Mouse (Mus musculus) lung, embryonic 15.5 days (tissue): ENCODE results near the gene Relb. TPM values are rescaled to one million over a fixed set of nuclear protein-coding genes. Genes with fewer than 3 reads are reported as not detected.

Experiments
- ATAC-seq: fragments of 200-750 bp; cut with Nextera tagmentation; 2 replicates; pipeline ENCODE4 v1.8.0; 2017; ENCODE audit warnings: moderate number of reproducible peaks, borderline replicate concordance; ENCODE audit not compliant: low FRiP score, low TSS enrichment; ENCODE audit errors: extremely low read depth
- H3K27ac ChIP-seq: fragments of 300-500 bp; sonication (generic); 2 replicates; pipeline ENCODE4 v1.5.1; 2015; ENCODE audit warnings: moderate library complexity, mild to moderate bottlenecking, inconsistent platforms
- H3K27me3 ChIP-seq: fragments of 300-500 bp; sonication (generic); 2 replicates; pipeline ENCODE4 v1.6.1; 2015; ENCODE audit warnings: inconsistent platforms
- H3K36me3 ChIP-seq: fragments of 300-500 bp; sonication (generic); 2 replicates; pipeline ENCODE4 v1.6.1; 2015; ENCODE audit warnings: inconsistent platforms
- H3K4me1 ChIP-seq: fragments of 300-500 bp; sonication (generic); 2 replicates; pipeline ENCODE4 v1.6.1; 2015; ENCODE audit warnings: inconsistent platforms
- H3K4me2 ChIP-seq: fragments of 300-500 bp; sonication (generic); 2 replicates; pipeline ENCODE4 v1.6.1; 2015; ENCODE audit warnings: inconsistent platforms, mild to moderate bottlenecking, moderate library complexity
- H3K4me3 ChIP-seq: fragments of 300-500 bp; sonication (generic); 2 replicates; pipeline ENCODE4 v1.5.1; 2015; ENCODE audit warnings: mild to moderate bottlenecking, inconsistent platforms
- H3K9ac ChIP-seq: fragments of 300-500 bp; sonication (generic); 2 replicates; pipeline ENCODE4 v1.6.1; 2015; ENCODE audit warnings: inconsistent platforms
- H3K9me3 ChIP-seq: fragments of 300-500 bp; sonication (generic); 2 replicates; pipeline ENCODE4 v1.6.1; 2016; ENCODE audit warnings: inconsistent platforms
- WGBS: fragments of 180-500 bp; shearing (Covaris S2); methylation state at CpG from one replicate; pipeline ENCODE4 v1.1.7; 2015; 5-methylcytosine and 5-hydroxymethylcytosine counted together
- polyA plus RNA-seq: library from polyadenylated mRNA; unstranded; fragments of >200 nt; fragmentation: Nextera tagmentation; extraction: Ambion mirVana; gene quantifications from 2 replicates; pipeline ENCODE4 v1.2.1, GENCODE M21; 2015

Relb gene
- polyA plus RNA-seq, 1 experiment from 2014 or later, result 8.8 TPM

DNA sequence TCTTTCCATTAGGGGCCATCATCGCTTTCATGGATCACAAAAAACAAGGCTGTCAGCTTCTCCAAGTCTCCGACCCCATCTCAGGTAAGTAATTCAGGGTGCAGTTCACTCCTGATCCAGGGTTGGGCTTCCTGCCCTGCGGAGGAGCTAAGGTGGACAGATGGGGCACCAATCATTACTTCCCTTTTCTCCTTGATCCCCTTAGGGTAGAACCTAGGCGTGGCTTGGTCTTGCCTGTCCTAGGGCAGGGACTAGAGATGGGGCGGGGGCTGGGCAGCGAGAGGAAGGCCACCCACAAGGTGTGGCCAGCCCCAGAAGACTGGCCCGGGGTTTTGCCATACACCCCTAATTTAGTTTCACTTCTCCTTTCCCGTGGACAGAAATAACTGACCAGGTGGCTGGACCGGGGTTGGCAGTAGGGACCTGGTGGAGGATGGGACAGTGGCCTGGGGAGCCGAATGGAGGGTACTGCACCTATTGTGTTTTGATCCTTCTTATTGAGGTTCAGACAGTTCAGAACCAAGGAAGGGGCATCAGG lies 51.3 kb downstream of the Relb start:
- H3K9me3 ChIP-seq, result no peaks in the 10 kb centered on the region
- H3K27ac ChIP-seq, result no peak overlapping the region
- peaks cover 35% of the 10 kb centered on the region for H3K27me3 ChIP-seq
- WGBS, result 19% methylated on average over 10 of the region's 10 CpGs
- peaks cover 27% of the 10 kb centered on the region for H3K36me3 ChIP-seq
- peak overlapping the region; percentile 43 for H3K4me3 ChIP-seq
- peak overlapping the region; percentile 89 for H3K4me2 ChIP-seq
- H3K9ac ChIP-seq, result peak overlapping the region; percentile 27; the same call in 1 of the 2 replicates
- peaks cover 18% of the 10 kb centered on the region for H3K4me1 ChIP-seq
- no peak for ATAC-seq

DNA sequence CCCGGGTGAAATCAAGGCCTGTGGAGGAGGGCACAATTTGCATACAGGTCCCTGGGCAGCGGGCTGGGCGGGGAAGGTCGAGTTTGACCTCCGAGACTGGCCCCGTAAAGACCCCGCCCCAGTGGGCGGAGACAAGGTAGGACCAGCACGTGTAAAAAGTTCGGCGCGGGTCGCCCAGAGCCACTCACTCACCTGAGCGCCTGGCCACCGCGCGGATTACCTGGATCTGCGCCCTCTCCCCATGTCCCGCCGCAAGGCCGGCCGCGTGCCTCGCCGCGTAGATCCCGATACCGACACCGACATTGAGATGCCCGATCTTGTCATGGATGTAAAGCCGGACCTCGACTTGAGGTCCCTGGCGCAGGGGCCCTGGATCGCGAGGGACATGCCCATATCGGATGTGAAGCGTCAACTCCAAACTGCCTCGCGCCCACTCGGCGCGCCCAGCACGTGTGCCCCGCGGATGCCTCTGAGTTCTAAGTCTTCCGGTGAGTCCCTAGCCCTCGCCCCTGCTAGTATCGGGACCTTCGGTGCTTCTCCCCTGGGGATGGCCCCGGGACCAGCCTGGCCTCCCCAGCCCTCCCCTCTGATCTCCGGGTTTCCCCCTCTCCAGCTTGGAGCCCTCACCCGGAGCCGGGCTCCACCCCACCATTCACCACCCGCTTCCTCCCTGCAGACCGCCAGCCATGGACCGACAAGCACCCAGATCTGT lies 51.9 kb downstream of the Relb start, which contains the start of the genes Zfp296 and Gemin7:
TSS of gene Zfp296 (plus strand) at position 147 of the 712 bp plus-strand sequence.
TSS of gene Gemin7 (minus strand) at position 455 of the 712 bp plus-strand sequence.
- peaks cover 22% of the 10 kb centered on the region for H3K36me3 ChIP-seq
- peaks cover 21% of the 10 kb centered on the region for H3K4me1 ChIP-seq
- H3K4me3 ChIP-seq, result peak within 1 kb of the TSS; percentile 43
- H3K27me3 ChIP-seq, result peaks cover 35% of the 10 kb centered on the region
- H3K4me2 ChIP-seq, result peak within 1 kb of the TSS; percentile 89
- WGBS, result under 1% methylated on average over 56 of the region's 56 CpGs
- ATAC-seq, result no peak
- H3K9me3 ChIP-seq, result no peaks in the 10 kb centered on the region
- no peak within 1 kb of the TSS for H3K27ac ChIP-seq
- H3K9ac ChIP-seq, result peak within 1 kb of the TSS; percentile 27

DNA sequence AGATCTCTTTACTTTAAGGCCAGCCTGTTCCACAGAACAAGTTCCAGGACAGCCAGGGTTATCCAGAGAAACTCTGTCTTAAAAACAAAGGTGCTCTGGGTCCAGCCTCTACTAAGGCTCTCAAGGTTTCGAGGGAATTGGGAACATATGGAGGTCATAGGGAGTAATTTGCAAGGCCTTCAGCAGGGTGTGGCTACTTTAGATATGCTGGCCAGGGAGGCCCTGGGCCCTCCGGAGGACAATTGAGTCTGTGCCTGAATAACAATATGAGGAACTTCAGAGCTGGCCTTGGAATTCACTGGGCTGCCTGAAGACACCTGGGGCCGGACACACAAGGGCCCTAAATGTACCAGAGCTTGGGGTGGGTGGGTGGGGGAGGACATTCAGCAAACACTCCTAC lies 53.7 kb downstream of the Relb start:
- WGBS, result 65% methylated on average over 3 of the region's 3 CpGs

DNA sequence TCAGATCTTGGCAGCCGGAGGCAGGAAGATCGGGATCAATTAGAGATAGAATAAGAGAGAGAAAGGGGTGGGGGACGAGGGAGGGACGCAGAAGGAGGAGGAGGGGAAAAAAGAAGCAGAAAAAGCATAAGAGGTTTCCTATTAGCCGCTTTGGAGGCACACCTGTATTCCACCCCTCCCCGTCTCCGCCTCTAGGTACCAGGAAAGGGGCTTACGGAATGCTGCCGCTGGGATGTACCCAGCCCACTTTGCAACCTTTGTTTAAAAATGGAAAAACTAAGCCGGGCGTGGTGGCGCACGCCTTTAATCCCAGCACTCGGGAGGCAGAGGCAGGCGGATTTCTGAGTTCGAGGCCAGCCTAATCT lies 55.5 kb downstream of the Relb start:
- H3K9ac ChIP-seq, result peak overlapping the region; percentile 81
- H3K4me2 ChIP-seq, result peak overlapping the region; percentile 91
- 16% methylated on average over 16 of the region's 16 CpGs for WGBS
- H3K9me3 ChIP-seq, result no peaks in the 10 kb centered on the region
- H3K27me3 ChIP-seq, result peaks cover 33% of the 10 kb centered on the region
- no peak for ATAC-seq
- H3K4me3 ChIP-seq, result peak overlapping the region; percentile 81
- H3K4me1 ChIP-seq, result peaks cover 34% of the 10 kb centered on the region
- peak overlapping the region; percentile 93 for H3K27ac ChIP-seq
- H3K36me3 ChIP-seq, result peaks cover 15% of the 10 kb centered on the region; the same call in 1 of the 2 replicates

More for the DNA sequence above, 53.7 kb downstream of the Relb start:
- Histone ChIP-seq H3K9me3 (no peaks in the 10 kb centered on the region), H3K4me2 (no peak overlapping the region), H3K27ac (no peak overlapping the region), H3K27me3 (peaks cover 35% of the 10 kb centered on the region), H3K9ac (no peak overlapping the region), H3K4me1 (peaks cover 34% of the 10 kb centered on the region), H3K36me3 (peaks cover 8% of the 10 kb centered on the region), H3K4me3 (no peak overlapping the region)
- no peak for ATAC-seq

DNA sequence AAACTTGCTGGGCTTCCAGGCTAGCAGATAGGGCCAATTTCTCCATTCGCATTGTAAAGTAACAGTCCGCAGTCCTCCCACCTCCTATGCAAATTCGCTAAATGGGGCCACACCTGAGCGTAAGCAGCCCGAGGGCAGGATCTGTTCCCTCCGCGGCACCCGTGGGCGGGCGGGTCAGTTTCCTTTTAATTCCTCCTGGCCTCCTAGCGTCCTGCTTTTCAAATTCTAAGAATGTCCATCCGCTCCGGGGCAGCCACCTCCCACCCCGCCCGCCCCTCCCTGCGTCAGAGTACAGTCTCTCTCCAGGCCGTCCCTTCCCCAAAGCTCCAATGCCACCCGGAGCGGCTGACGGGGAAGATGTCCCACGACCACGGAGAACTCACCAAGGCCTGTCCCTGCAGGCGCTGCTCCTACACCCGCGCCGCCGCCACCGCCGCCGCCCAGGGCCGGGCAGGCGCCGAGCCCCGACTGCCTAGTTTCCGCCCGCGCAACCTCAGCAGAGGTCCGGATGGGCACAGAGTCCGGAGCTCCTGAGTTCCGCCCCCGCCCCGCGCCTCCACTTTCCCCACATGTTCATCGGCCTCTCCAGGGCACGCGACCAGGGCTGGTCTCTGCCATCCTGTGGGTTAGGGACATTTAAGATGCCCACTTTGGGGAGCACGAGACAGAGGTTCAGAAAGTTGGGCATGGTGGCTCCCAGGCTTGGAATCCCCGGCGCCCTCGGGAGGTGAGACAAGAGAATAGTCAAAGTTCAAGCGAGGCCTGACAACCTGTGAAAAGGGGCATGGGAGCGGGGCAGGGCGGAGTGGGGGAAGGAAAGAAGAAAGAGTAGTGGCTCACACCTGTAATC lies 56.1 kb downstream of the Relb start:
- under 1% methylated on average over 53 of the region's 53 CpGs for WGBS
- peak; percentile 81 for ATAC-seq
- no peaks in the 10 kb centered on the region for H3K9me3 ChIP-seq
- peaks cover 18% of the 10 kb centered on the region; the same call in 1 of the 2 replicates for H3K36me3 ChIP-seq
- H3K4me2 ChIP-seq, result peak overlapping the region; percentile 91
- H3K9ac ChIP-seq, result peak overlapping the region; percentile 81
- H3K27ac ChIP-seq, result peak overlapping the region; percentile 93
- peak overlapping the region; percentile 81 for H3K4me3 ChIP-seq
- peaks cover 34% of the 10 kb centered on the region for H3K4me1 ChIP-seq
- peaks cover 27% of the 10 kb centered on the region for H3K27me3 ChIP-seq

DNA sequence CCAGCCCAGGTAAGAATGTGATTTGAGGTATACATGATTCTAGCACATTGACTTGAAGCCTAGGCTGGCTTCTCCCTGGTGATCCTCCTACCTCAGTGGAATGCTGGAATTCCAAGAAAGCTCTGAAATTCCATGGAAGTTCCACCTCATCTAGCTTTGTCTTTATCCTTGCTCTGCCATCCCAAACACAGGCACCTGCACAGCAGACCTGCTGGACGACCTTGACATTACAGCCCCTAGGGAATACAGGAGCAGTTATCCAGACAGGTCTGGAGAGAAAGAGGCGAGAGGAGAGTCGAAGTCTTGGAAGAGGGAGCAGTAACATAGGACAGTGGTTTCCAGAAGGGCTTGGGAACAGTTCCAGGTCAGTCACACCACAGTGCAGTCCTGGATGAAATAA lies 59.6 kb downstream of the Relb start:
- Histone ChIP-seq H3K4me3 (no peak overlapping the region), H3K4me2 (no peak overlapping the region), H3K9ac (no peak overlapping the region), H3K36me3 (peaks cover 41% of the 10 kb centered on the region), H3K27ac (no peak overlapping the region), H3K27me3 (peaks cover 1% of the 10 kb centered on the region; the same call in 1 of the 2 replicates), H3K9me3 (no peaks in the 10 kb centered on the region), H3K4me1 (peaks cover 23% of the 10 kb centered on the region)
- ATAC-seq, result no peak
- WGBS, result 75% methylated on average over 3 of the region's 3 CpGs

DNA sequence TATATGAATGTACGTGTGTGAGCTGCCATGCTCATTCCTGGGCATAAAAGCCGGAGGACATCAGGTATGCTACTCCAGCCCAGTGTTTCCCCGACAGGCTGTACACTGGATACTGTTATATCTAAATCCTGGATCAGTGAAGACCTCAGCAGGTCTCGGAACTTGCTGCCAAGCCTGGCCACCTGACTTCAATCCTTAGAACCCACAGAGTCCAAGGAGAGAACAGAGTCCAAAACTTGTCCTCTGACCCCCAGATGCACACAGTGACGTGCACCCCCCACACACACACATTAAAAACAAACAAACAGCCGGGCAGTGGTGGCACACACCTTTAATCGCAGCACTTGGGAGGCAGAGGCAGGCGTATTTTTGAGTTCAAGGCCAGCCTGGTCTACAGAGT lies 61.8 kb downstream of the Relb start:
- Histone ChIP-seq H3K4me3 (no peak overlapping the region), H3K4me2 (no peak overlapping the region), H3K36me3 (peaks cover 47% of the 10 kb centered on the region), H3K27me3 (no peaks in the 10 kb centered on the region), H3K27ac (no peak overlapping the region), H3K9me3 (no peaks in the 10 kb centered on the region; the same call in 1 of the 2 replicates), H3K9ac (no peak overlapping the region), H3K4me1 (peaks cover 21% of the 10 kb centered on the region)
- 89% methylated on average over 8 of the region's 8 CpGs for WGBS
- no peak for ATAC-seq

DNA sequence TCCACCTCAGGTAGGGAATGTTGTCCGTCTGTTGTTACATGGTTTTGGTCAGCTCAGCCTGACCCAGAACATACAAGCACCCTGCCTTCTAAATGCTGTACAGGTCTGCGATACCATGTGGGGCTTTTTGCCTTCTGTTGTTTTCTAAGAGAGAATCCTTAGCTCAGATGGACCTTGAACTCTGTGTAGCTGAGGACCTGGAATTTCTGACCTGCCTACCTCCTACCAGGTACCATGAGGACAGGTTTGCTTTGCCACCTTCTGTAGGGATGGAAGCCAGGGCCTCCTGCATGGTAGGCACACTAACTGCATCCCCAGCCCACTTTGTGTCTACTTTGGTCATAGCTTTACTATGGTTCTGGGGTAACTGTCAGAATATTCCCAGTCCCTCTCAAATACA lies 63.4 kb downstream of the Relb start:
- Histone ChIP-seq H3K27ac (no peak overlapping the region), H3K9ac (no peak overlapping the region), H3K27me3 (no peaks in the 10 kb centered on the region), H3K9me3 (no peaks in the 10 kb centered on the region; the same call in 1 of the 2 replicates), H3K4me3 (no peak overlapping the region), H3K4me1 (peaks cover 11% of the 10 kb centered on the region), H3K4me2 (no peak overlapping the region), H3K36me3 (peaks cover 47% of the 10 kb centered on the region)
- no peak for ATAC-seq
- WGBS, result 97% methylated on average over 2 of the region's 2 CpGs

DNA sequence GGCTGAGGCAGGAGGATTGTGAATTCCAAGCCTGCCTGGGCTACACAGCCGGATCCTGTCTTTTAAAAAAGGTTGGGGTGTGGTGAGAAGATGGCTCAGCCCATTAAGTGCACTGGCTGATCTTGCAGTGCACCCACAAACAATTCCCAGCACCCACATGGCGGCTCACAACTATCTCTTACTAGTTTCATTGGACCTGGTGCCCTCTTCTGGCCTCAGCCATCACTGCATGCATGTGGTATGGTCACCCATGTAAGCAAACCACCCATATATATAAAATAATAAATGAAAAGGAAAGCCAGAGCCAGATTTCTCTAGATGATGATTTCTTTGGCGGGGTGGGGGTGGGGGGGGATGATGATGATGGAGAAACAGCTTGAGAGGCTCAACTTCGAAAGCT lies 64.8 kb downstream of the Relb start:
- Histone ChIP-seq H3K27ac (no peak overlapping the region), H3K36me3 (peaks cover 35% of the 10 kb centered on the region), H3K9ac (no peak overlapping the region), H3K27me3 (no peaks in the 10 kb centered on the region), H3K4me1 (peaks cover 24% of the 10 kb centered on the region), H3K4me2 (no peak overlapping the region), H3K9me3 (no peaks in the 10 kb centered on the region; the same call in 1 of the 2 replicates), H3K4me3 (no peak overlapping the region)
- no peak for ATAC-seq
- WGBS, result 94% methylated on average over 4 of the region's 4 CpGs

DNA sequence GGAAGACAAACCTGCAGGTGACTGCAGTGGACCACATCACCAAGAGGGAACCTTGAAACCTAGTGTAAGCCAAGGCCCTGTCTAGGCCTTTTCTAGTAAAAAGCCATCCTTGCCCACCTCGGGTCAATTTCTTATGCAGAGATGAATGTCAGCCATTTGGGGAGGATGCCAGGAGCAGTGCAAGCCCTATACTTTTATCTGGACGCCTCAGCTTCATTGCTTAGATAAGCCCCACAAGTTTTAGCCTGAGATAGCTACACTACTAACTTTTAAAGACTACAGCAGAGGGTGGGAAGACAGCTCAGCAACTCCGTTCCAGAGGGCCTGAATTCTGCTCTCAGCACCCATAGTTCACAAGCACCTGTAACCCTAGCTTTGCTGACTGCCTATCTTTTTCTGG lies 65.4 kb downstream of the Relb start:
- H3K9me3 ChIP-seq, result no peaks in the 10 kb centered on the region; the same call in 1 of the 2 replicates
- no peaks in the 10 kb centered on the region for H3K27me3 ChIP-seq
- H3K9ac ChIP-seq, result 0 out of 2 replicates have a peak overlapping the region, but pooled peaks have one; percentile 5
- peaks cover 33% of the 10 kb centered on the region for H3K36me3 ChIP-seq
- ATAC-seq, result no peak
- no peak overlapping the region for H3K4me2 ChIP-seq
- no peak overlapping the region for H3K27ac ChIP-seq
- H3K4me1 ChIP-seq, result peaks cover 30% of the 10 kb centered on the region
- H3K4me3 ChIP-seq, result no peak overlapping the region
- 79% methylated on average over 3 of the region's 3 CpGs for WGBS

DNA sequence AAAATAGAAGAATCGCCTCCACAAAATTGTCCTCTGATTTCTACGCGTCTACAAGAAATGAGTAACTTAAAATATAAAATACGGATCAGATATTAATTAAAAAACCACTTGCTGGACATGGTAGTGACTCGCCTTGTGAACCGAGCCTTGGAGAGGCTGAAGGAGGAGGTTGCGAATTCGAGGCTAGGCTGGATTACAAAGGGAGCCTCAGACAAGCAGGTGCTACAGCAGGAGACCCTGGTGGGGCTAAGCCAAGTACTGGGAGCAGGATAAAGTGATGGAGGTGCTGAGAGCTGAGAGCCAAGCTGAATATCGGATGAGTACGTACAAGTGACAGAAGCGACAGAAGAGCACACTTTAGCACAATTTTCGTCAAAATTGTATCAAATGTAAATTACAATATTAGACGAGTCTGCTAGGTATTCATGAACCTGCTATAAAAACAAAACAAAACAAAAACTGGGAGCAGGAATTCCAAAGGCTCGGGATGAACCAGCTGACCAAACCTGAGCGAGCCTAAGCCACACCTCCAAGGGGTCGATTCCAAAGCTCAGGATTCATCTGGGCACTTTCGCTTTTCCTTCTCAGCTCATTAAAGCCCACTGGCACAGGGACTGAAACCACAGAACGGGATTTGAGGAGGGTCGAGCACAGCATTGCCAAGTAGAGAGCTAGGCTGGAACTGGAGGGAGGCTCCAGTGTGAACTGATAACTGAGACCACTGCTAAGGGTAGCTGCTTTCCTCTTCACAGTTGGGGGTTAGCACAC lies 66.4 kb downstream of the Relb start, which contains the start of gene Ppp1r37:
TSS of gene Ppp1r37 (minus strand) at position 434 of the 768 bp plus-strand sequence.
- peak; percentile 24; the same call in 1 of the 2 replicates for ATAC-seq
- 4% methylated on average over 19 of the region's 19 CpGs for WGBS
- no peaks in the 10 kb centered on the region; the same call in 1 of the 2 replicates for H3K9me3 ChIP-seq

More for the DNA sequence above, 66.4 kb downstream of the Relb start, which contains the start of gene Ppp1r37:
- peak within 1 kb of the TSS; percentile 73 for H3K4me3 ChIP-seq
- H3K4me1 ChIP-seq, result peaks cover 40% of the 10 kb centered on the region
- H3K36me3 ChIP-seq, result peaks cover 30% of the 10 kb centered on the region
- peak within 1 kb of the TSS; percentile 91 for H3K27ac ChIP-seq
- peak within 1 kb of the TSS; percentile 96 for H3K4me2 ChIP-seq
- peak within 1 kb of the TSS; percentile 93 for H3K9ac ChIP-seq
- H3K27me3 ChIP-seq, result no peaks in the 10 kb centered on the region
